Mouse (Mus musculus) neural tube, embryonic 13.5 days (tissue): Measurements from ENCODE around the gene Ccdc27. TPM values are rescaled to one million over a fixed set of nuclear protein-coding genes. Genes with fewer than 3 reads are reported as not detected.

Experiments used
- ATAC-seq: fragments of 200-750 bp; cut with Nextera tagmentation; 2 replicates; pipeline ENCODE4 v1.8.0; 2017; ENCODE audit warnings: low read depth, mild to moderate bottlenecking, moderate TSS enrichment, moderate library complexity
- H3K27ac ChIP-seq: fragments of 300-500 bp; sonication (generic); replicated peaks from 2 replicates; pipeline ENCODE4 v1.5.1; 2015; ENCODE audit warnings: moderate library complexity, mild to moderate bottlenecking, inconsistent platforms
- H3K27me3 ChIP-seq: fragments of 300-500 bp; sonication (generic); 2 replicates; pipeline ENCODE4 v1.6.1; 2015; ENCODE audit warnings: mild to moderate bottlenecking, inconsistent platforms
- H3K36me3 ChIP-seq: fragments of 300-500 bp; sonication (generic); 2 replicates; pipeline ENCODE4 v1.6.1; 2015; ENCODE audit warnings: mild to moderate bottlenecking, inconsistent platforms
- H3K4me1 ChIP-seq: fragments of 300-500 bp; sonication (generic); replicated peaks from 2 replicates; pipeline ENCODE4 v1.6.1; 2015; ENCODE audit warnings: inconsistent platforms
- H3K4me2 ChIP-seq: fragments of 300-500 bp; sonication (generic); 2 replicates; pipeline ENCODE4 v1.6.1; 2015; ENCODE audit warnings: inconsistent platforms, mild to moderate bottlenecking, moderate library complexity
- H3K4me3 ChIP-seq: fragments of 300-500 bp; sonication (generic); 2 replicates; pipeline ENCODE4 v1.5.1; 2015; ENCODE audit warnings: mild to moderate bottlenecking, inconsistent platforms
- H3K9ac ChIP-seq: fragments of 300-500 bp; sonication (generic); 2 replicates; pipeline ENCODE4 v1.6.1; 2015; ENCODE audit warnings: moderate library complexity, mild to moderate bottlenecking, inconsistent platforms
- H3K9me3 ChIP-seq: fragments of 300-500 bp; sonication (generic); 2 replicates; pipeline ENCODE4 v1.6.1; 2016; ENCODE audit warnings: inconsistent platforms
- WGBS: fragments of 180-500 bp; shearing (Covaris S2); methylation state at CpG from one replicate; pipeline ENCODE4 v1.1.7; 2015; 5-methylcytosine and 5-hydroxymethylcytosine counted together
- polyA plus RNA-seq: library from polyadenylated mRNA; unstranded; fragments of >200 nt; fragmentation: Nextera tagmentation; extraction: Ambion mirVana; gene quantifications from 2 replicates; pipeline ENCODE4 v1.2.1, GENCODE M21; 2015

The Ccdc27 gene
- polyA plus RNA-seq, 1 experiment from 2014 or later = not detected

DNA sequence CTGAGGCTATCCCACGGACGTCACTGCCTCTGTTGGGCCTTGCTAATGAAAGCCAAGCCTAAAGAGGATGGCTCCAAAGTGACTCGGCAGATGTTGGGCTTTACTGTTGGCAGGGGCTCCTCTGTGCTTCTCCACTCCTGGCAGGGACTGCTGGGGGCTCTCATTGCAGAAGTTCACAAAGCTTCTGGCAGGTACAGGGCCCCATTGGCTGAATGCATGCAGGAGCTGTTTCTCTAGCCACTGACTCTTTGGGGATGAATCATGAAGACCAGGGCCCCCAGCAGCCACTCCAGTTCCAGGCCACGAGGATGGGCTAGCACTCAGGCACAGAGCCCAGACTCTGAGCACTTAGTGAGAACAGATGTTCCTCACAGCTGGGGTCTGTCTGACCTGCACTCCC, 15.2 kb upstream of the Ccdc27 start:
- H3K27me3 ChIP-seq = peaks cover 3% of the 10 kb centered on the region; the same call in 1 of the 2 replicates
- H3K9ac ChIP-seq = no peak overlapping the region
- H3K4me2 ChIP-seq = no peak overlapping the region
- no peak overlapping the region for H3K4me3 ChIP-seq
- 70% methylated on average over 4 of the region's 4 CpGs for WGBS
- no peaks in the 10 kb centered on the region for H3K36me3 ChIP-seq
- H3K9me3 ChIP-seq = no peaks in the 10 kb centered on the region
- ATAC-seq = no peak
- no peak overlapping the region for H3K27ac ChIP-seq
- H3K4me1 ChIP-seq = no peaks in the 10 kb centered on the region

DNA sequence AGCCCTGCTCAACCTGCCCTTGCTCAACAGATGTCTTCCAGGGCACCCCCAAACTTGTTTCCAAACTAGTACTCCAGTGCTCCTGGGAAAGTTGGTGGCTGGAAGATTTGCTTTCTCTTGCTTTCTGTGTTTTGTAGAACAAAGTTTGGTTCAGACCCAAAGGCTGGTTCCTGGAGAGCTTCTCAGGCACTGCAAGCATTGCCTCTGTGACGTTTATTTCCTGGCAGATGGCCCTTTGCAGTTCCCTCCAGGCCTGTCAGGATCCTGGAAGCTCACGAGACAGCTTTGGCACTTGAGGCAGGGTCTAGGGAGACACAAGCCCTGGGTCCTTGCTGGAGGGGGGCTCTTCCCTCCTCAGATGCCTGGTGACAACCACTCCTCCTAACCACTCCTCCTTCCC, 14.2 kb upstream of the Ccdc27 start:
- no peaks in the 10 kb centered on the region for H3K4me1 ChIP-seq
- 58% methylated on average over 2 of the region's 2 CpGs for WGBS
- H3K9ac ChIP-seq = no peak overlapping the region
- H3K4me2 ChIP-seq = no peak overlapping the region
- H3K36me3 ChIP-seq = no peaks in the 10 kb centered on the region
- peaks cover 3% of the 10 kb centered on the region; the same call in 1 of the 2 replicates for H3K27me3 ChIP-seq
- no peaks in the 10 kb centered on the region for H3K9me3 ChIP-seq
- H3K4me3 ChIP-seq = no peak overlapping the region
- H3K27ac ChIP-seq = no peak overlapping the region
- no peak for ATAC-seq

DNA sequence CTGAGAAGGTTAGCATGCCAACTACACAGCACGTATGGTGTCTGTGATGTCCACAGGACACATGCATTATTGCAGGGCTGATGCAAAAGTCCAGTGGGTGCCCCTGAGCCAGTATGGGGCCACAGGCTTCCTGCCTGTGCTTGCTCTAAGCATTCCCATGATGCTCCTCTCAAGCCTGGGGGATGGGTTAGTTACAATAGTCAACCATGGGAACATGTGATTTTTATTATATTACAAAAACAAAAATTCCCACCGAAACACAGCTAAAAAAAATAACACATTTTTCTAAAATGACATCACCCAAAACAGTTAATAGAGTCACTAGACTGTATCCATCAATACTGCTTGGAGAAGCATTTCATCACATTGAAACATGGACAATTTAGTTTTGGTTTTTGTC, 13.6 kb upstream of the Ccdc27 start:
- no peaks in the 10 kb centered on the region for H3K4me1 ChIP-seq
- H3K36me3 ChIP-seq = no peaks in the 10 kb centered on the region
- H3K4me3 ChIP-seq = no peak overlapping the region
- ATAC-seq = no peak
- H3K27ac ChIP-seq = no peak overlapping the region
- WGBS = 78% methylated on average over 2 of the region's 2 CpGs
- no peaks in the 10 kb centered on the region for H3K9me3 ChIP-seq
- H3K27me3 ChIP-seq = peaks cover 3% of the 10 kb centered on the region; the same call in 1 of the 2 replicates
- H3K9ac ChIP-seq = no peak overlapping the region
- H3K4me2 ChIP-seq = no peak overlapping the region

DNA sequence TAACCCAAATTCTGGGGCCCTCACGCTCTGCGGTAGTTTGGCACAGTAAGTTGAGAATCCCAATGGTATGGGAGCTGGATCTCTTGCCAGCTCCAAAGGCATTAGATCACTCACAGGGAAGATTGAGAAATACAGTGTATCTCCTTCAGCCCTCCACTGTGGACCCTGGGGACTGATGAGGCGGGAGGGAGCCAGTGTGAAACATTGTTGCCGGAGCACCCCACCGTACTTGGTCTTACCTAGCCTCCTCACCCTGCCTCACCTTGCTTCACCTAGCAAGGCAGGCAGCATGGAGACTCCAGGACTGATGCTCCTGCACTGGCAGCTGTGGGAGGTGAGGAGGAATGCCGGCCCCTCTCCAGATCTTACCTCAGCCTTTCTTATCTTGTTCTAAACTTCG, 13.0 kb upstream of the Ccdc27 start:
- no peak overlapping the region for H3K9ac ChIP-seq
- no peaks in the 10 kb centered on the region for H3K36me3 ChIP-seq
- 90% methylated on average over 7 of the region's 7 CpGs for WGBS
- peaks cover 3% of the 10 kb centered on the region; the same call in 1 of the 2 replicates for H3K27me3 ChIP-seq
- H3K4me1 ChIP-seq = no peaks in the 10 kb centered on the region
- no peak overlapping the region for H3K4me2 ChIP-seq
- no peak for ATAC-seq
- no peak overlapping the region for H3K27ac ChIP-seq
- H3K4me3 ChIP-seq = no peak overlapping the region
- H3K9me3 ChIP-seq = no peaks in the 10 kb centered on the region

DNA sequence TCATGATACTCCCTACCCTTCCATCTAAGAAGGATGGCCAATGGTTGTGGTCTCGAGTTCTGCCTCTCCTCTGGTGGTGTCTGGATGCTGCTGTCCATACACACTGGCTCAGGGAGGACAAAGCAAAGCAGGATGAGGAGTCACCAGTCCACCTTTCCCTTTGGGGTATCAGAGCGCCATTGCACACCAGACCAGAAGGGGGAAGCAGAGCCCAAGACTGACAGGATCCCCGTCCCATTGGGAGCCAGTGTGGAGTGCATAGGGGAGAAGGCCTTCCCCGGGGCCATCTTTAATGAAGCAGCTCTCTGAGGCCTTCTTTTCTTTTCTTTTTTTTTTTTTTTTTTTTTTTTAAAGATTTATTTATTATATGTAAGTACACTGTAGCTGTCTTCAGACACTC, 10.6 kb upstream of the Ccdc27 start:
- Histone ChIP-seq H3K4me1 (no peaks in the 10 kb centered on the region), H3K27ac (no peak overlapping the region), H3K9ac (no peak overlapping the region), H3K36me3 (no peaks in the 10 kb centered on the region), H3K27me3 (peaks cover 3% of the 10 kb centered on the region; the same call in 1 of the 2 replicates), H3K9me3 (no peaks in the 10 kb centered on the region), H3K4me3 (no peak overlapping the region), H3K4me2 (no peak overlapping the region)
- no peak for ATAC-seq
- WGBS = 59% methylated on average over 4 of the region's 4 CpGs

DNA sequence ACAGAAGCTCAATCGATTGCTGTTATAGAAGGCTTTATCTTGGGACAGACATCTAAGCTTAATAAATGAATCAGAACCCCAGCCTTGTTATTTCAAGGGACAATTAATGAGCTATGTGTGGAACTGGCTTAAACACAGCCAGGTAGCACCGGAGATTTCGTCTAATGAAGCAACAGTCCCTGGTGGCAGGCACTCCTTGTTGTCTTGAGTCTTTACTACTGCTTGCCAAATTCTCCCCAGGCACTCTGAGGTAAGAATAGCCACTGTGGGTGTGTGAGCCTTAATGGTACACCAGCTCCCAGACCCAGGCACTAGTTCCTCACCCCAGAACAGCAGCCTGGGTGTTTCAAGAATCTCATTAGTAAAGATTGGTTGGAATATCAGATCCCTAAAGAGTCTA, 8.9 kb upstream of the Ccdc27 start:
- ATAC-seq = no peak
- no peaks in the 10 kb centered on the region for H3K9me3 ChIP-seq
- WGBS = 91% methylated on average over 3 of the region's 3 CpGs

DNA sequence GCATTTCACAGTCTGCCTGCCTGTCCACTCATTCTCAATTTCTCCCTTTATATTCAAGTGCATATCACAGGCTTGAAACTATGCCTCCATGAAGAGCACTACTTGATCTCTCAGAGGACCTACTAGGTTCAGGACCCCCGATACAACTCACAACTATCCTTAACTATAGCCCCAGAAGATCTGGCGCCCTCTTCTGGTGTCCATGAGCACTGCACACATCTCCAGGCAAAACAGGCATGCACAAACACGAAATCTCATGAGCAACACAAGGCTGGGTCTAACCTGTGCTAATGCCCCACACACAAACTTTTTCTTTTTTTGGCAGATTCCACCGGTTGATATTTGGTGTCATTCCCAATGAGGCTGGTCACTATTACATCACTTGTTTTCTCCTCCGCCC, 3.4 kb upstream of the Ccdc27 start:
- no peaks in the 10 kb centered on the region for H3K9me3 ChIP-seq
- peaks cover under 1% of the 10 kb centered on the region; the same call in 1 of the 2 replicates for H3K27me3 ChIP-seq
- ATAC-seq = no peak
- WGBS = 69% methylated on average over 5 of the region's 5 CpGs
- H3K4me3 ChIP-seq = no peak overlapping the region
- H3K4me2 ChIP-seq = no peak overlapping the region
- no peaks in the 10 kb centered on the region for H3K36me3 ChIP-seq
- no peaks in the 10 kb centered on the region for H3K4me1 ChIP-seq
- no peak overlapping the region for H3K27ac ChIP-seq
- no peak overlapping the region for H3K9ac ChIP-seq

More for the DNA sequence above, 8.9 kb upstream of the Ccdc27 start:
- Histone ChIP-seq H3K9ac (no peak overlapping the region), H3K4me2 (no peak overlapping the region), H3K4me3 (no peak overlapping the region), H3K27ac (no peak overlapping the region), H3K27me3 (peaks cover 3% of the 10 kb centered on the region; the same call in 1 of the 2 replicates), H3K36me3 (no peaks in the 10 kb centered on the region), H3K4me1 (no peaks in the 10 kb centered on the region)

DNA sequence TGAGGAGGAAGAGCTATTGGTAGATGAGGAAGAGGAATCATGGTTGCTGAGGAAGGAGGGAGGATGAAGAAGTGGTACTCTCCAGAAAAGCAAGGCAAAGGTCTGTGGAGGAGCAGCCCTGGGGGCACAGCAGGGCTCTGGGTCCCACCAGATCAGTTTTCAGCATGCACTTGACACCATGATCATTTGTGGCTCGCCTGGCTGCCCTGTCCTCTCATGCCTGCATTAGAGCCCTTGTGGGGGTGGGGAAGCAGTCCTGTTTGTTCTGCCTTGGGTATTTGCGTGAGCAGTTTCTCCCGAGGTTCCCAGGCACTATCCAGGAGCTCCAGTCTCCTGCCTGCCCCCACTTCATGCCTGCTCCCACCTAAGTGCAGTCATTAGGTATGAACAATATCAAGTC, 5.4 kb downstream of the Ccdc27 start:
- ATAC-seq = no peak
- WGBS = 52% methylated on average over 3 of the region's 3 CpGs

DNA sequence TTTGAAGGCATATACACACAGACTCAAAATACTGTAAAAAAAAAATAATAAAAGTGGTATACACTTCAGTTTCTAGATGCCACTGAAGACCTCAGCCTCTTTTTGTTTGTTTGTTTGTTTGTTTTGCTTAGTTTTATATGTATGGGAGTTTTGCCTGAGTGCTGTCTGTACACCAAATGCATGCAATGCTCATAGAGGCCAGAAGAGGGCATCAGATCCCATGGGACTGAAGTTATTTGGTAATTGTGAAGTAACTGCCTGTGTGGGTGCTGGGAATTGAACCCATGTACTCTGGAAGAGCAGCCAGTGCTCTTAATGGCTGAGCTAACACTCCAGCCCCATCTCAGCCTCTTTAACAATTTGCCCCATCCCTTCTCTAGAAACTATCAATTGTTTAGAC, 13.8 kb downstream of the Ccdc27 start:
- H3K4me1 ChIP-seq = peaks cover 27% of the 10 kb centered on the region
- no peak overlapping the region for H3K4me3 ChIP-seq
- no peak overlapping the region for H3K9ac ChIP-seq
- H3K27ac ChIP-seq = no peak overlapping the region
- no peak for ATAC-seq
- peaks cover 41% of the 10 kb centered on the region for H3K27me3 ChIP-seq
- no peaks in the 10 kb centered on the region for H3K36me3 ChIP-seq
- no peaks in the 10 kb centered on the region for H3K9me3 ChIP-seq
- H3K4me2 ChIP-seq = no peak overlapping the region

More for the DNA sequence above, 5.4 kb downstream of the Ccdc27 start:
- no peaks in the 10 kb centered on the region for H3K9me3 ChIP-seq
- H3K27me3 ChIP-seq = peaks cover 3% of the 10 kb centered on the region; the same call in 1 of the 2 replicates
- H3K9ac ChIP-seq = no peak overlapping the region
- H3K27ac ChIP-seq = no peak overlapping the region
- H3K36me3 ChIP-seq = no peaks in the 10 kb centered on the region
- H3K4me3 ChIP-seq = no peak overlapping the region
- H3K4me1 ChIP-seq = no peaks in the 10 kb centered on the region
- no peak overlapping the region for H3K4me2 ChIP-seq

DNA sequence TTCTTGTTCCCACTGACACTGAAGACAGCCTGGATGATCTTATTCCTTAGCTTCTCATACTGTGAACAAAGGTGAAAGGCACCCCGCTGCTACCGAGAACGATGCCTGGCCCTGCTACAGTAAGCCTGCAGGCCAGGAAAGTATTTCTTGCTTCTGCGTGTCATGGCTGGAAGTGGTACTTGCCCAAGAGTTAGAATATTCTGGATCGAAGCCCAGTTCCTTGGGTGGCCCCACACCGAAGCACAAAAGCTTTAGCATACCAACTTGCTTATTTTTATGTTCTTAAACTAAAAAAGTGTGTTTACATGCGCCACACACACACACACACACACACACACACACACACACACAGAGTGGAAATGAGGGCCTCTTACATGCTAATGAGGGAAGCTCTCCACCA, 14.4 kb downstream of the Ccdc27 start:
- no peaks in the 10 kb centered on the region for H3K9me3 ChIP-seq
- H3K4me1 ChIP-seq = peaks cover 28% of the 10 kb centered on the region
- H3K4me3 ChIP-seq = no peak overlapping the region
- no peaks in the 10 kb centered on the region for H3K36me3 ChIP-seq
- no peak overlapping the region for H3K4me2 ChIP-seq
- 86% methylated on average over 7 of the region's 7 CpGs for WGBS
- H3K9ac ChIP-seq = no peak overlapping the region
- no peak overlapping the region for H3K27ac ChIP-seq
- no peak for ATAC-seq
- H3K27me3 ChIP-seq = peaks cover 41% of the 10 kb centered on the region

DNA sequence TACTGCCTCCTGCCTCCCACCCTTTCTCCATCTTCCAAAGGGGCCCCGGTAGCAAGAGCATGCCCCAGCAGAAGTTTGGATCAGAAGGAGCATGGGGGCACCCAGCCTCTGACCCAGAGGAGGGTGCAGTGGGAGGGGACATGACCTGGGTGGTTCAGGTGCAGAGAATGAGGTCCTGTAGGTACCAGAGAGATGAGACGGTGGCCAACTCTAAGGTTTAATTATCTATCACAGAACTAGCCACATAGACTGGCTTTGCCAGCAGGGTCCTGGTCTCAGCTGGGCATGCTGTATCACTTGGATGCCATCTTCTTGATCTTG, 16.1 kb downstream of the Ccdc27 start:
- peaks cover 41% of the 10 kb centered on the region for H3K27me3 ChIP-seq
- peak overlapping the region; percentile 59 for H3K4me2 ChIP-seq
- H3K4me3 ChIP-seq = peak overlapping the region; percentile 33
- peaks cover 10% of the 10 kb centered on the region for H3K36me3 ChIP-seq
- H3K9me3 ChIP-seq = no peaks in the 10 kb centered on the region
- 34% methylated on average over 2 of the region's 2 CpGs for WGBS
- H3K27ac ChIP-seq = no peak overlapping the region
- H3K9ac ChIP-seq = peak overlapping the region; percentile 48
- ATAC-seq = peak; percentile 4; the same call in 1 of the 2 replicates
- H3K4me1 ChIP-seq = peaks cover 28% of the 10 kb centered on the region

DNA sequence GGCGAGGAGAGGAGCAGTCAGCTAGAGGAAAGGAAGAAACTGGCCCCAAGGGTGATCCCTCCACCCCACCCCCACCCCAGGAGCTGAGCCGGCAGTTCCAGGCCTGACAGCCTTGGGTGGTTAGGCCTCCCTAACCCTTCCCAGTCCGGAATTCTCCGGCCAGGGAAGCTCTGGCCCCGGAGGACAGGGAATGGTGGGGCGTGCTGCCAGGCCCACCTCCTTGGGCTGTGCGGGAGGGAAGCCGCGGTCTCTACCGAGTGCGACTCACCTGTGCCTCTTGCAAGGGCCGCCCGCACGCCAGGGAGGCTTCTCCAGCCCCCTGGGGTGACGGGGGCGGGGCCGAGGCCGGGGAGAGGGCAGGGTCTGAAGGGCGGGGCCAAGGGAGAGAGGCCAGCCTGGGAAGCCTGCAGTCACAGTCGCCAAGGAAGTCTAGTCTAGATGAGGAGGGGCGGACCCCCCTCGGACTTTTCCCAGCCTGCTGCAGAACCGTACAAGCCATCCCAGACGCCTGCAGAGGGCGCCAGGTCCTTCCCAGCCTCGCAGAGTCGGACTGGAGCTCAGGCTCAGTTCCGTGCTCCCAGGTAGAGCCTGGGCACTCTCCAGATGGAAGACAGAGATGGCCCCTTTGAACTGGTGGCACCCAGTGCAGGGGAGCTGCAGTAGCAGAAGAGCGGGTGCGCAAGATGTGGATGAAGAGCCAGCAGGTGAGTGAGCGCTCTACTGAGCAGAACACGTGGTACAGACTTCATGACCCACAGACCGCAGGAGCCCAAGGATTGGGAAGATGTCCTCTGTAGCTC, 16.6 kb downstream of the Ccdc27 start, which contains the start of gene Smim1:
Gene Smim1, minus strand, starts transcription at position 590 of the 800 bp plus-strand sequence.
- WGBS = 2% methylated on average over 33 of the region's 33 CpGs
- peak; percentile 45 for ATAC-seq
- Histone ChIP-seq H3K9ac (peak within 1 kb of the TSS; percentile 48), H3K36me3 (peaks cover 15% of the 10 kb centered on the region), H3K4me1 (peaks cover 28% of the 10 kb centered on the region), H3K27me3 (peaks cover 41% of the 10 kb centered on the region), H3K9me3 (no peaks in the 10 kb centered on the region), H3K27ac (no peak within 1 kb of the TSS), H3K4me2 (peak within 1 kb of the TSS; percentile 59), H3K4me3 (peak within 1 kb of the TSS; percentile 33)
